Mouse (Mus musculus) spleen, postnatal 14 days (tissue): ENCODE measurements at regions not wholly inside any gene's neighbourhood (a gene's known extent, or its start where the extent isn't known, plus 50 kb on each side); places are given as distances from the start of the nearest gene placed in this dataset.
"Not testable (repeated sequence)": the region's sequence is repeated elsewhere in the genome, so short reads cannot be mapped to it uniquely, and the experiment has no call there.

Source experiments
- DNase-seq, 2 experiments: peaks; one replicate each; pipeline ENCODE4 v3.0.0; 2021 to 2022; ENCODE audit warnings: low spot score in 2 of 2

GRCm38 (mm10) chr1:30548761-30549160, 325.0 kb downstream of the Phf3 start:
- DNase-seq = not testable (repeated sequence)

- DNase-seq = no peak
These were observed 333.5 kb downstream of the Phf3 start for GRCm38 (mm10) chr1:30540088-30540698.

GRCm38 (mm10) chr1:30536989-30537975, 336.4 kb downstream of the Phf3 start:
- DNase-seq = no peak

GRCm38 (mm10) chr1:30517348-30517747, 356.4 kb downstream of the Phf3 start:
- DNase-seq = no peak

- no peak for DNase-seq
These were observed 357.9 kb downstream of the Phf3 start for GRCm38 (mm10) chr1:30515846-30516245.

GRCm38 (mm10) chr1:30503224-30503623, 370.5 kb downstream of the Phf3 start:
- DNase-seq = no peak

GRCm38 (mm10) chr1:30460295-30460958, 413.3 kb downstream of the Phf3 start:
- DNase-seq = no peak

- no peak for DNase-seq
These were observed 435.8 kb downstream of the Phf3 start for GRCm38 (mm10) chr1:30437964-30438363.

- DNase-seq = no peak
These were observed 457.1 kb downstream of the Phf3 start for GRCm38 (mm10) chr1:30416582-30416981.

GRCm38 (mm10) chr1:30414881-30415439, 458.8 kb downstream of the Phf3 start:
- no peak for DNase-seq
